Mouse (Mus musculus): ENCODE data around the gene Lep.

The Lep gene

DNA sequence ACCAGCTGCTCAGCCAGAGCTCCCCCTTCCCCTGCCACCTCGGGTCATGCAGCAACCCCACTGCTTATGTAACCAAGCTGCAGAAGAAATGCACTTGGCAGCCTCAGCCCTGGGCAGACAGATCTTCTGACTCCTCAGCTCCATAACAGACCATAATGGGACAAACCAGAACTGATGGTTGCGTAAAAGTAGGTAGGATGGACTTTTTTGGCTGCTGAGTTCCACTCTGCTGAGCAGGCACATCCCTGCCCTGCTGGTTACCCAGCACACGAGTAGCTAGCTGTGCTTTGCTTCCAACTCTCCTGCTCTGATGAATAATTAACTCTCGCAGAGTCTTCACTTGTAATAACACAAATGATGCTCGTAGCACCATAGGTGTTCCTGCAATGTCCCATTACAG, 10.1 kb upstream of the Lep start:
- no peak for DNase-seq

DNA sequence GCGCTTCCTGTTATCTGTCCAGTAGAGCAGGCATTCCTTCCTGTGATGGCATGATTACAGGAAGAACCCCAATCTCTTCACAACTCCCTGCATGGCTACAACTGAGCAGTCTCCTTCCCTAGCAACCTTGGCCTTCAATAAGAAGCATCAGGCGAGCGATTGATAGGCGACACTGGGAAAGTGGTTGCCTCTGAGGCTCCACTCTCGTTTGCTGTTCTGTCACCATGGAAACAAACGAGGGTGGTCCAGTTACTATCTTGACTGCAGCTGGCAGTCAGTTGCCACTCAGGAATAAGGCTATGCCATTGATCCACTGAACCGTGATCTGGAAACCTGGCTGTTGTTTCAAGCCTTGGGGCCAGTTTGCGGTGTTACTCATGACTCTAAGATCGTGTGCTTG, 7.8 kb upstream of the Lep start:
- no peak for DNase-seq

DNA sequence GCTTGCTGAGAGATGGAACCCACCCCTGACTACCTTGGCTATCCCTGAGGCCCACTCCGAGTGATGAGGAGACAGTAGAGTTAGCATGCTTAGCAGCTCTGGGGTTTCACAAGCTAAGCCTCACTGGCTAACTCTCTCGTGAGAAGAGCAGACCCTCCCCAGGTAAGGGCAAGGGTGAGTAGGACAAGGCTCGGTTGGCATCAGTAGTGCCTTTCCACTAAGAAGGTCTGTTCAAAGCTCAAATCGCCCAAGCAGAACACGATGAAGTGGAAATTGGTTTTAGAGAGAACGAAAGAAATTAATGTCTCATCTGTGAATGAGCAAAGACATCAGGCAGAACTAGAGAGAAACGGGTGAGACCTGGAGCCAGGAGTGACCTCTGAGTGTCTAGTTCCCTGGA, 6.8 kb upstream of the Lep start:
- DNase-seq, result no peak

DNA sequence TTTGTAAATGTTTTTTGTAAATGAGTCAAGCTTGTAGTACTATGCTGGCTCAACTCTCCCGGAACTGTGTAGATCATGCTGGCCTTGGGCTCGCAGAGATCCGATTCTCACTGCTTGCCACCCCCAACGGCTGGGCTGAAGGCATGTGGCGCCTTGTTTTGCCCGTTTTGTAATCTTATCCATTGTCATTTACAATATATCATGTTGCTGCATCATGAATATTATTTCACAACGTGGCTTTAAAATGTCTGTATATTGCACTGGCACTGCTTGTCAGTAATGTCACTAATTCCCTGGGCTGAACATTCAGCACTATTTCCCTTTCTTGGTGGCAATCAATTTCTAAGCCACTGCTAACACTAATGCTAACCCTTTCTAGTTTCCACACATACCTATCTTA, 3.6 kb upstream of the Lep start:
- no peak for DNase-seq

DNA sequence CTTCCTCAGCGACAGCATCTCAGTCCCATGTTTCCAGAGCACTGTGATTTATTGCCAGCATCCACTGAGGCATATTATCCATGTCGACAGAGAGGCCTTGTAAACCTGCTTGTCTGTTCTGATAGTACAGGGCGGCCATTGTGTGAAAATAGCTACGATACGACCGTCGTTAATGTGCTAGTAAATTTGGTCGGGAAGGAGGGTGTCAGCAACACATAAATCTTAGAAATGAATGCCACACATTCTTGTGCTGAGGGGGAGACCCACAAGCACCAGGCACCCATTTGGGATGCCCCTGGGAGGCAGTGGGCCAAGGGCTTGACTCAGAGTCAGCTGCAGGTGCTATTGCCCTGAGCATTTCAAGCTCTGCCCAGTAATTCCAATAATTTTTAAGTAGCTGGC, 6.4 kb downstream of the Lep start:
- no peak for DNase-seq

DNA sequence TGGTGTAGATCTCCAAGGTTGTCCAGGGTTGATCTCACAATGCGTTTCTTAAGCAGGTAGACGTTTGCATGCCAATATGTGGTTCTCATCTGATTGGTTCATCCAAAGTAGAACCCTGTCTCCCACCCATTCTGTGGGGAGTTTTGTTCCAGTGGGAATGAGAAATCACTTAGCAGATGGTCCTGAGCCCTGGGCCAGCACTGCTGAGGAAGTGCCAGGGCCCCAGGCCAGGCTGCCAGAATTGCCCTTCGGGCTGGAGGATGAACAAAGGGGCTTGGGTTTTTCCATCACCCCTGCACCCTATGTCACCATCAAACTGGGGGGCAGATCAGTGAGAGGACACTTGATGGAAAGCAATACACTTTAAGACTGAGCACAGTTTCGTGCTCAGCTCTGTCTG, 12.2 kb downstream of the Lep start:
- peak; percentile 68 for DNase-seq

DNA sequence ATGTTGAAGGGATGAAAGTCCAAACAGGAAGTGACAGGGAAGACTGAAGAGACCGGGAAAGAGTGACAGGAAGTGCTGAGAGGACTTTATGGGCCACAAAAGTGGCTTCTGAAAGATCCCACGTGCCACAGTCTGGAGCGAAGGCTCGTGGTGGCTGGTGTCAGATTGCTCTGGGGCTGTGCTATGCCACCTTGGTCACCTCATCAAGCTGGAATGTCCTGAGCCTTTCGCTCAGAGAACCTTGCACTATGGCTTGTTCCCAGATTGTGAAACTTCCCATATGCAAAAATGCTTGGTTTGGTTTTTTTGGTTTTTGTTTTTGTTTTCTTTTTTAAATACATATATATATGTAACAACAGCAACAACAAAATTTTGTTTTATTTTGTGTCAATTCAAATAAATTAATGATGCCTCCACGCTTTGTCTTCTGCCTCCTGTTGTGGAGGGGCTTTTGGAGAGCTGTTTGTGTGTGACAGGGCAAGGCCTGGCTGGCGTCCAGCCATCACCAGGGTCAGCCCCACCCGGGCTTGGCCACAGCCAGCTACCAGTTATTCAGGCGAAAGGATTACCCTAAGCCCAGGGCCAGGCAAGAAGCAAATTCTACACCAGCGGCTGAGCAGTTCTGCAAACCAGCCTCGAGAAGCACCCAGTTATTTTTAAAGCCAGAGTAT, 13.6 kb downstream of the Lep start:
- DNase-seq, result peak; percentile 51

DNA sequence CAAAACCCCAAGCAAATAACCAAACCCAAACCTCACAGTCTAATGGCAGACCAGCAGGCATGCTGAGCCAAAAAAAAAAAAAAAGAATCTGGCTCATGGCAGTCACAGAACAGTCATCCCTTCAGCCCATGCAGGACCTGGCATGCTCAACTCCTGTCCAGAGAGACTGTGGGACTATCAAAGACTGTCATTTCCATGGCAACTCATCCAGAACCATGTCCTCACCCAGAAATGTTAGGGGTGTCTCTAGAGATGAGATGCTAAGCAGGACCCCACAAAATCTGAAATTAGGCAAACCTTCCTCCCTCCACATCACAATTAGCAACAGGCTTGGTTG, 14.1 kb downstream of the Lep start:
- DNase-seq, result no peak

DNA sequence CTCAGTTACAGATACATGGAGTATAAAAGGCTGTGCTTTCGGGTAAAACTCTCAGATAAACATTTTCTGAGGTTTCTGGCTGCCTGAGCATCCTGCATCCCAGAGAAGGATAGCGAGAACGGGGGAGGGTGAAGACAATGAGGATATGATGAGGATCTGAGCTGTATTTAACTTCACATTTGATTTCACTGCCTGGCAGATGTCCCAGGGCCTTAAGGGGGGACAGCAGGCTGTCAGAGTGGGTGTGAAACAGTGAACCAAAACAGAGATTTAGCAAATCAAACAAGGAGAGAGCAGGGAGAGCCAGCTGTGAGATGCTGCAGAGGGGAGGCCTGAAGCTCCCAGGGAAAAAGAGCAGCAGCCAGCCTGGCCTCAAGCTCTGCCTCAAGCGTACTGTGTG, 19.3 kb downstream of the Lep start:
- no peak for DNase-seq

DNA sequence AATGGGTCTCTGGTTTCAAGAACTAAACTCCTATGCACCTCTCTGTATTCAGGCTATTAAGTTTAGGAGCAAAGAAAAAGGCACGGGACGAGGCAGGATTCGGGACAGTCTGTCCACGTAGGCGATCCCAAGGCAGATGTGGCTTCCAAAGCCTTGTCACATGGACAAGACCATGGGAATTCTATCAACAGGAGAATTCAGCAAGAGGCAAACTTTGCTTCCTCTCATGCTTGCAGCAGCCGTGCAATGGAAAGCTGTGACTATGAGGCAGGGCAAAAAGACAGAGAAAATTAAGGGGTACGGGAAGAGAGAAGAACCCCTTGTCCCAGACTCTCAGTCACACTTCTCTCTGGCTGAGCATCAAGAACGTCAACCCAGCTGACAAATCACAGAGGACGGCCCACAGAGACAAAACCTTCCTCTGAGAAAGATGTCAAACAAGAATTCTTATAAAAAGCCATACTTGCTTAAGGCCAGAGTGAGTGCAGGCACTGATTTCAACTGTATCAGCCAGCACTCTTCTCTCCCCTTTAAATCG, 21.9 kb downstream of the Lep start:
- DNase-seq, result no peak

DNA sequence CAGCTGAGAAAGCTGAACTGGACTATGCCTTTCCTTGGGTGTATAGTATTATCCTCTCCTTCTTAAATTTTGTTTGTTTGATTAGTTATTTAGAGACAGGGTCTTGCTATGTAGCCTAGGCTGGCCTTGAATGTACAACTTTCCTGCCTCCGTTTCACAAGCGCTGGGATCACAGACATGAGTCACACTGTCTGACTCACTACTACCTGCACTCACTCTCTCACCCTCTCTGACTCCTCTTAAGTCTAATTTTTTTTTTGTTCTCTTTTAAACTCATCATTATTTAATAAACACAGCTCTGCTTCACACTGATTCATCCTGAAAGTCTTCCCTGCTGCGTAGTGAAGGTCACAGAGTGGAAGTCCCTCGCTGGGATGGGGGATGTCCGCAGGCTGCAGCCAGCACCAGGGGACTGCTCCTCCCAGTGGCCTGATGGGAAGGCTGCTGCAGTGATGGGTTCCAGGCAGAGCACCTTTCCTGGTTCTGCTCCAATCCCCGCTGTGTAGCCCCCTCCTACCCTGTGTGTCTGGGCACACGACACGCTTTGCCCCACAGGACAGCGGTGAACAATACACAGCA, 22.8 kb downstream of the Lep start:
- no peak for DNase-seq

DNA sequence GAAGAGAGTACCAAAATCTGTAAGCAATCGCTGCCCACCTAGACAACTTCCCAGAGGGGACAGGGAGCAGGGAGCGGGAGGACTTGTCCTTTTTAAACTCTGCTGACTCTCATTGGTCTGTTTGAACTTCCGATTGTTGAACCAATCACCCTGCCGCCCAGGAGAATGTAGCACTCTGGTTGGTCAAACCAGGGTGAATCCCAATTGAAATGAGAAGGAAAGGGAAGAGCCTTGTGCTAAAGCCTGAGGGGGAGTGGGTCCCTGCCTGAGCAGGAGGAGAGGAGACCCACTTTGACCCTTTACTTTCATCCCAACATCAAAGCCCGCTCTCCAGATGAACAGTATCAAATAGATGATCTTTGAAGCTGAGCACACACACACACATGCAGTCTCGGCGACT, 24.4 kb downstream of the Lep start:
- no peak for DNase-seq

DNA sequence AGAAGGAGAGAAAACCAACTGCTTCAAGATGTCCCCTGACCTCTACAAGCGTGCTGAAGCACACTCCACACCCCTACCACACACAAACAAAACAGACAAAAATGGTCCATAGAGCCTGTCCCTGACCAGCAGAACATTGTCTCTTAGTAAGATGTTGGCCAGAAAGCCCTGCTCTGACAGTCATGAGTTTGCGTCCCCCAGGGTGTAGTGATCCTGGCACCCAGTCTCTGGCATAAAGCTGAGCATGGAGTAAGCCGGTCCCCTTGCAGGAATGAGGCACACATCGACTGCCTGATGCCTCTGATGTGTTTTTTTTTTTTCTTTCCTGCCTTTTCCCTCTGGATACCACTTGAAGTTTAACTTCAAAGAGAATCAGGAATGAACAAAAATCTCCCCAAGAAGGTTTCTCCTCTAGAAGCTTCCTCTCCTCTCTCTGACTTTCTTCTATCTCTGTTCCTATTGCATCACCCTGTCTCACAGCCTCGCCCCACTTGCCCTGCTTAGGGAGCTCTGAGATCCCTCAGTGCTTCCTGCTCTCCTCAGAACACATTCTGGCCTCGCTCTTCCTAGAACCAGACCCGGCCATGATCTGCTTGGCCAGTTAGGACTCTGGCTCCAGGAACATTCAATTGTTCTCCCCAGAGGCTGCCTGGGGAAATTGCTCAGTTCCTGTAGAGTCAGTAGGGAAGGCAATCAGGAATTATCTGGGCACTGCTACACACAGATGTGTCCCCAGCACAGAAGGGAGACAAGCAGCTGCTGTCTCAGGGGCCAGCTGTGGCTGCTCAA, 28.1 kb downstream of the Lep start:
- no peak for DNase-seq

DNA sequence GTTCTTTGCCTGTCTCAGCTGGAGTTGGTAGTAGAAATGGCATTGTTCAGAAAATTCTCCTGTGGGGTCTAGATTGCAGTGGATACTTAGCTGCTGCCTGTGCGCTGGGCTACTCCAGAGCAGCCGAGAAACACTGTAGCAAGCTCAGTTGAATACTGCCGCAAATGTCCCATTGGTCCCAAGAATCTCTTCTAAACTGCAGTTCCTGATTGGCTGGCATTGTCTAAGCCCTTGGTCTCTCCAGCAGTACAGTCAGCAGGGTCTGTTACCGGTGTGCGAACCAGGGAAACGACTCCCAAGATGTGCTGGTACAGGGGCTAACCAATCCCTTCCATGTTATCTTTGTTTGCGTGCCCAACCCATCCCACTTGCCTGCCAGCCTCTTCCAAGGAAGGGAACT, 32.2 kb downstream of the Lep start:
- no peak for DNase-seq

DNA sequence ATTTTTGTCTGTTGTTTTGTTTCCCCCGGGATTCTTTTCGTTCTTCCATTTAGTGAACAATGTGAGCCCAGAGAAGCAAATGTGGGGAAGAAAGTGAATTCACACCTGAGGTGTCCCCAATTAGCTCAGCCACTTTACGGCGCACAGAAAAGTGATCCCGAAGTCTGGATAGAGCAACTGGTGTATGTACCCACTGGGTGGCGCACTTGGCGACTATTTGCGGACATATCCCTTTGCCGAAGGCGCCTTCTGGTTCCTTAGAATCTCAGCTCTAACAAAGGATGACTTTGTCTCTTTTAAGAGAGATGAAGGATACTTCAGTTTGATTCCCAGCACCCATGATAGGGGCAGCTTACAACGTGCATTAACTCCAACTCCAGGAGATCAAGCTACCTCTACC, 32.9 kb downstream of the Lep start:
- no peak for DNase-seq

DNA sequence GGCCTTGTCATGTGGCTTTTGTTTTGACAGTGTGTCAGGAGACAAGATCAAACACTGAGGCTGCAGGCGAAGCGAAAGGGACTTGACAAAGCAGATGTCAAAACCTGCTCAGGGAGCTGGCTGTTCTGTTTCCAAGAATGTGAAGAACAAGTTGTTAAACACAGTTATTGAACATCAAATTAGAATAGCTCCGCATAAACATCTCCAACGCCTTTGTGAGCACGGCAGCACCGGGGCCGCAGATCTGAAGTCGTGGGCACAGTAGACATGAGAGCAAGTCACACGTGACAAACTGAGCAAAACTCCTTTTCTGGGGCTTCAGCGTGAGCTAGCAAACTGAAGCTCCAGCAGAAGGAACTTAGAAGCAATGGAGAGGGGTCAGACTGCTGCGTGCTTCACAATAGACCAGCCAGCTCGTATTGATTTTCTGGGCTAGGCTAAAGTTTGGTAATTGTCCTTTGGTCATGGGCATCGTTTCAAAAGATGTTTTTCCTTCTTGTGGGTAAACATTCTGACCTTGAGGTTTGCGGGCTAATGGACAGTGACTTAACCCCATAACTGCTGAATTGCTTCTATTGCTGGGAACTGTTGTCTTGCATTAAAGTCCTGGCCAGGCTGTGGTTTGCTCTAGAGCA, 39.6 kb downstream of the Lep start:
- DNase-seq, result no peak

DNA sequence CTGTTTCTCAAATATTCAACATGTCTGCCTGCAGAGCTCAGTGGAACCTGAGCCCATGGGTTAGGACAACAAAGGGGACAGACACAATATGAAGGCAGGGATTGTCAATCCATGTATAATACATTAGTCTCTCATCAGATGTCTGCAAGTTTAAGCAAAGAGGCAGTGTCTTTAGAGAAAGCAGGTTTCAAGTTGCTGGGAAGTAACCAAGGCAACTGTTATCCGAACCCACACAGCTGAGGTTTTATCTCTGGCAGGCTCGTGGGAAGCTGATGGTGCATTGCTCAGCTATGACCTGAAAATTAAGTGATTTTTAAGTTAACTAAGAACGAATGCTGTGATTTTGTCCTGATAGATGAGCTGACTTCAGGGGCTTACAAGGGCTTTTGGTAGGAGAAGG, 40.4 kb downstream of the Lep start:
- DNase-seq, result no peak

DNA sequence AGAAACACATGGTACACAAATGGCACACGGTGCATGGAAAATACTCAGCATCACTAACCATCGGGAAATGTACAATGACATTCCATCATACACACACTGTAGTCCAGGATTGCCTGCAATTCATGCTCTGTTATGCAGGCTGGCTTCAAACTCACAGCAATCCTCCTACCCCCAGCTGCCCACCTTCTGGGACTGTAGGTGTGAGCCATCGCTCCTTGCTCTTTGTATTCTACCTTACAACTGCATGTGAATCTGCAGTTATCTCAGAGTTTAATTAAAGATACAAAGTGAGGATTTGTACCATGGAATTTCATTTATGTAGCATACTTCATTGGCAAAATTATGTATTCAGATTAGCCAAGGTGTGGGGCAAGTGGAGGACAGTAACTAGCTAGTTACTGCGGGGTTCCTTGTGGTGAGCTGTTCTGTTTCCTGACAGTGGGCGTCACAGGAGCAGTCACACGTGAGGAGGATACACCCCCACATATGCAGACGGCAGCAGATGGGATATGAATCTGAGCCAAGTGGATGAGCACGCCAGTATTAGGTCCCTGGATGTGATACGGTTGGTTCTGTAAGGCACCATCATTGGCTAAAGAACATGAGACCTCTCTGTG, 41.3 kb downstream of the Lep start:
- DNase-seq, result no peak

DNA sequence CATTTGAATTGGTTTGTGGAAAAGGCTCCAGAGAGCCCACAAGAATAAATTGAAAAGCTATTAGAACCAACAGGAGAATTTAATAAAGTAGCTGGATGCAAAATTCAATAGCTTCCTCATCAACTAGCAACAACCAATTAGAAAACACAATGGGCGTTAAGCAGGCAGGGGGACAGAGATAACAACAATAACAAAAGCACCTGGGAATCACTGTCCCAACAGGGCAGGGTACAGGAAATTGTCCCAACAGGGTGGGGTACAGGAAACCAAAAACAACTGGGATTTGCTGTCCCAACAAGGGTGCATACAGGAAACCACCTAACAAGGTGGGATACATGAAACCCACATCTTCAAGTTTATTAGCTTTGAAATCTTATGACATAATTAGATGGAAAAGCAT, 48.4 kb downstream of the Lep start:
- DNase-seq, result no peak

DNA sequence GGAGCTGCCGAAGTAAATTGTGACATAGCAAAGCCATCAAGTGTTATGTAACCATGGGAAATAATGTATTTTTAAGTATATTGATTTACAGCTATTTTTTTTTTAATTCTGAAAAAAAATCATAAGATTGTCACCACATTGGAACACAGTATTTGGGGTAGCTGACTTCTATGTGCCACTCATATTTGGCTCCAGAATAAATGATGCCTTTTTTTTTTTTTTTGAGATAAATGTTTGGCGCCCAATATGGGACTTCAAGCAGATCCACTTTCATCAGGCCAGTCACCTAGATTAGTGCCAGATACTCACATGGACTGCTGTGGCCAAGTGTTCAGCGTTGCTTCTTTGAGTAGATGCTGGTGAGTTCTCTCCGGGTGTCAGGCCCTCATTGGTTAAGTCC, 51.5 kb downstream of the Lep start:
- no peak for DNase-seq

DNA sequence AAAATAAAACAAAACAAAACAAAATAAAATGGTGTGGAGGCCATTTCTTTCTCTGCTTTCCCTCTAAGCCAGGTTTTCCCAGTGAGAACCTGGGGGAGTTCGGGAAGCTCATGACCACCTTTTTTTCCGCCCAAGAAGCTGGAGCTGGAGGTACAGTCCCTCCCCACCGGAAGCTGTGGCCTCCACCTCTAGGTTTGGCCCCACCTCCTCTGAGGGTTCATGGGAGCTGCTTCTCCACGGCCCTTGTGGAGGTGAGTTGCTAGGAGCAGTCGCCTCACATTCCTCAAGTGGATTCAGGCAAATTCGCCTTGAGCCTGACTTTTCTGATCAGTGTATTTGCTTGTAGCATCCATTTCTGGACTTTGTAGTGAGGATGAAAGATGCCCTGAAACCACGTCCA, 55.7 kb downstream of the Lep start:
- no peak for DNase-seq

DNA sequence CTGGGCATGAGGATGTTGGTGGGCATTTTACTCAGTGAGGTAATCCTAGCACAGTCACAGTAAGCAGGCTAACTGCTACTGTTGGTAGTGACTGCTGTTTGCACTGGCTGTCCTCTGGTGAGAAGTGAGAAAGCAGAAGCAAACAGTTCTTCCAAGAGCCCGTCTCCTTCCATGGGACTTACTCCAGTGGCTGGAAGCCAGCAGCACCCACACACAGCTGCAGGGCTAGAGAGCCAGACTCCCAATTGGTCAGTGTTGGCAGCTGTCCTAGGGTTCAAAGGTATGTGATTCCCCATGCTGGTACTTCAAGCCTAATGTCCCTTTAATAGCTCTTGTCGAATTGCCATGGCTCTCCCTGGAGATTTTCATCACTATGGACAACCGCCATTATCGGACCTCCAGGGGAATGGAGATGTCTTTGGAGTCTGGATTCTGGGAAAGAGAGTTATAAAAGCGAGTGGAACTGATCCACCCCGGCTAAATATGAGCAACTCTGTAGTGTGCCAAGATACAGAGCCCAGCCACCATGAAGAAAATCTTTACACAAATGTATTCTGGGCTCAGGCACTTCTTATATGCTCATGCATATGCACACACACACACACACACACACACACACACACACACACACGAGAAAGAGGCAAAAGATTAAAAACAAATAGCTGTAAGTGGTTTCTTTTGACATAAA, 57.5 kb downstream of the Lep start:
- no peak for DNase-seq

DNA sequence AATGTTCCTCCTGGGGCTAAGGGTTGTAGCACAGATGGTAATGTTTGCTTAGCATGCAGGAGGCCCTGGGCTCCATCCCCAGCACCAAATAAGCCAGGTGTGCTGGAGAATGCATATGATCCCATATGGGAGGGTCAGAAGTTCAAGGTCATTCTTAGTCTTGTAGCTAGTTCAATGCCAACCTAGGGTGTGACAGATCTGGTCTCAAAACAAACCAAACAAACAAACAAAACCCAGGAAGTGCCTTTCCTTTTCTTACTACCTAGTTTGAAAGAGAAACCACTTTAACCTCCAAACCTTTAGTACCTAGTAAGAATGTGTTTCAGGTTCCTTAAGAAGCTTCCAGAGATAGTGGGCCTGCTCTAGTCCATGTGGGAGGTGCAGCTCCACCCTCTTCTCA, 58.2 kb downstream of the Lep start:
- no peak for DNase-seq
